Mouse (Mus musculus): Measurements from ENCODE around the gene Smu1.

Gene Smu1

DNA sequence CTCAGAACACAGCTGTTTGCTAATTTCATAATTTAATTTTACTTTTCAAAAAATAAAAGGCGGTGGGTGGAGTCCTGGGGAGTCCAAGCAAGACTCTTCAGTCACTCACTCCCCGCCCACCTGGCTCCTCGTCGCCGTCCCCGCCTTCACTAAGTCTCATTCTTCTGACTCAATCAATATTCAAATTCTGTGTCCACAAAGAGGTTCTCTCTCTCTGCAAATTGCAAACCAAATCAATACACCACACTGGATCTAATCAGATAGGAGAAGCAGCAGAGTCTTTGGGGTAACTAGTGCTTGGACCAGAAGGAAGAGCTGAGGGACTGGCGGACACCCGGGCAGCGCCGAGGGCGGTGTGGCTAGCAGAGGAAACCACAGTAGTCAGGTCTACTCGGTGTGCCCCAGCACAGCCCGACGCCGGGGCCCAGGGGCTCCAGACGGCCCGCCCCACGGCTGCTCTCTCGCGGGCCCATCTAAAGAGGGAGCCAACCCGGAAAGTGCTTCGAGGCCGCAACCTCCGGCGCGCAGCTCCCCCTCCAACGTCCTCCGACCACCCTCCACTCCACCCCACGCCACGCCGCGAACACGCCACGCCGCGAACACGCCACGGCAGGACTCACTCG lies 455 bp downstream of the Smu1 start:
- no peak for DNase-seq (ENCODE audit: low spot score in 2 of 2)

DNA sequence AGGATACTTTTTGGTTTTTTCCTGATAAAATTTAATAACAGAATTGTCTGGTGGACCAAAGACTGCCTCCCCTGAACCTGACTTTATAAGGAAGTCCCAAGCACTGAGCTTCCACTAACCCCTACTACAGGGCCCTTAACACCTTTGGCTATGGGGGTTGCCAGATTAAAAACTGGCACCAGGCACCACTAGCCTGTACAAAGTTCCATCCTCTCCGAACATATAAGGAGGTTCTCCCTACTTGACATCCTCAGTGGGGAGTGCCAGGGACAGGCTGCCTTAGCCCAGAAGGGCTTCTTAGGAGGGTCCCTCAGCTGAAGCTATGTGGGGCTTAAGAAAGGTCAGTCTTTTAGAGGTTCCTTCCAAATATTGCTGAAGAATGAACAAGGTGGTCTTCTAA lies 22.4 kb downstream of the Smu1 start:
- DNase-seq (ENCODE audit: low spot score in 2 of 2), result no peak

DNA sequence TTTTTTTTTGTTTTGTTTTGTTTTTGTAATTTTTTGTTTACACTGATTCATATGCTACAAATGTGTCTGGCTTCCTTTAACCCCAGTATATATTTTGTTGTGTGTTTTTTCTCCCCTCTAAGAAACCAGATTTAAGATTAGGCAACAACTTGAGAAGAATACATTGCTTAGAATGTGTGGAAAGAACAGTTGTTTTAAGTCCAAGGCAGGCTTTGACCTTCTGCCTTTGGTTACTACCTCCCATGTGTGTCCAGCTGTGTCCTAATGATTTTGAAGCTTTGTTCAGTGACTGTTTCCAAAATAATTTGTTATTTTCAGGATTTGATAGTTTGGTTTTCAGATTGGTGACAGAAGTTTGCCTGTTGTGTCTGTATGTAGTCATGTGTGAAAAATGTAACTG lies 26.5 kb downstream of the Smu1 start:
- no peak for DNase-seq (ENCODE audit: low spot score in 2 of 2)

DNA sequence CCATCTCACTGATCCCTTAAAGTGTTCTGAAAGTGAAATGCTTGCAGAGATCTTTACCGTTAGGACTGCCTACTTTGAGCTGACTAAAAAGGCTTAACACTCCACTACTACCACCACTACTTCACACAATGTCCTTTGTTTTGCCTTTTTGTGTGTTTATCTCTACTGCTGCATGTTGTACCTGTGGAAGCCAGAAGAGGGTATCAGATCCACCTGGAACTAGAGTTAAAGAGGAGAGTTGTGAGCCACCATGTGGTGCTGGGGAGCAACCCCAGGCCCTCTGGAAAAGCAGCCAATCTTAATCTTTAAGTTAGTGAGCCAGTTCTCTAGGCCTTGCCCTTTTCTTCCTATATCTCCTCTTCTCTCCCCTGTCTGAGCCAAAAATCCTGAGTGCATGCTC lies 30.5 kb downstream of the Smu1 start:
- DNase-seq (ENCODE audit: low spot score in 2 of 2), result no peak

DNA sequence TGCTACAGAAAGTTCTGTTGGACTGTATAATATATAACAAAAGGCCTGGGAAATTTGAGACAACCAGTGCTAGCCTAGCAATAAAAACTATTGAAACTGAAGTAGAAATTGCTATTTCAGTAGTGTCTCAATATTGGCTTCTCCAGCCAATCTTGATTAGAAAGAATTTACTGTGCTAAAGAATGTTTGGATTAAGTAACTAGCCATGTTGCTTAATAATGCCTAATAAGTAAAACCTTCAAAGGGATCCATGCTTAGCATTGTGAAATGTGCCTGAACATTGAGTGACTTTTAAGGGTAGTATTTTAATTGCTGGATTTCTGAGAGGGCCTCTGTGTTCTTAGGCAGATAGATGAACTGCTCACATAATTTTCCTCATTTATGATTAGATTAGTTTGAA lies 32.2 kb downstream of the Smu1 start:
- no peak for DNase-seq (ENCODE audit: low spot score in 2 of 2)

DNA sequence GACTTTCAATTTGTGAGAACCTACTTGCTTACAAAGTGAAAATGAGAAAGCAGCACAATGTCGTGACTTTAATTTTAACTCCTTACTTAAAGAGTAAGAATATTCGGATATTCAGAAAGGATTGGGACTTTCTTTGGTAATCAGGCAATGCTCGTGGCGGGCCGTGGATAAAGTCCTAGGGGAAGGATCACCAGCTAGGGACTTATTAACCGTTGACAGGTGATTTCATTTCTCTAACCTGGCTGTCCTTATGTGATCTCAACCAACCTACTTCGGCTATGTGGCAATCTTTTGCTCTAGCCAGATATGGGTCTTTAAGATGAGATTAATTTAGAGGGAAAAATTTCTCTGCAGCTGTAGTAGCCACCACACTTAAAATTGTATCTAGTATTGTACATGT lies 32.6 kb downstream of the Smu1 start:
- no peak for DNase-seq (ENCODE audit: low spot score in 2 of 2)

DNA sequence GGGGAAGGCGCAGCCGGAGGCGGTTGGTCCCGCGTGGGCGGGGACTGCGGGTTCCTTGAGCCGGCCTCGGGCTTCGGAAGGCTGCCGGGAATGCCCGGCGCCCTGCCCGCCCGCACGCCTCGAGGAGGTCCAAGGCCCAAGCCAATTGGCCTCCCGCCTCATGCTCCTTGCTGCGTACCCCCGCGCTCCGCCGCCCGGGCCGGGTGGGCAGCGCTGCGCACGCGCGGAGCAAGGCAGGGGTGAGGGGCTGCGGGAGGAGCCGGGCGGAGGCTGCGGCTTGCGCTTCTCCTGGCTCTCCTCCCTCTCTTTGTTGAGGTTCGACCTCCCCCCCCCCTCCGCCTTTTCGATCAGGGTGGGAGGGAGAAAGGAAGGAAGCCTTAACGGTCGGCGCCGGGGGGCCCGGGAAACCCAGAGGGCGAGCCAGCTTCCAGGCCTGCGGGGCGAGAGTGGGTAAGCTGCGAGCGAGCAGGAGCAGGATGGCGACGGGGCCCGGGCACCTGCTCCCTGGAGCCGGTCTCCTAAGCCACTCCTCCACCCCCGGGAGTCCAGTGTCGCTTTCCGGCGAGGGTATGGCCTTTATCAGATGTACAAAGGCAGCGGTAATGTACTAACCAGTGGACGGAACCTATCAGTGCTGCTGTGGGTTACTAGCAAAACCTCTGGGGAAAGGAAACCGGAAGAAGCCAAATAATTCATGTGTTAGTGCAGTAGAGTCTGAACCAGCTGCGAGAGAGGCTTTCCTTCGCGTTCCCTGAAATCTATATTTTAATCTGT lies 34.8 kb downstream of the Smu1 start:
- DNase-seq (ENCODE audit: low spot score in 2 of 2), result peak; percentile 90 to 91

DNA sequence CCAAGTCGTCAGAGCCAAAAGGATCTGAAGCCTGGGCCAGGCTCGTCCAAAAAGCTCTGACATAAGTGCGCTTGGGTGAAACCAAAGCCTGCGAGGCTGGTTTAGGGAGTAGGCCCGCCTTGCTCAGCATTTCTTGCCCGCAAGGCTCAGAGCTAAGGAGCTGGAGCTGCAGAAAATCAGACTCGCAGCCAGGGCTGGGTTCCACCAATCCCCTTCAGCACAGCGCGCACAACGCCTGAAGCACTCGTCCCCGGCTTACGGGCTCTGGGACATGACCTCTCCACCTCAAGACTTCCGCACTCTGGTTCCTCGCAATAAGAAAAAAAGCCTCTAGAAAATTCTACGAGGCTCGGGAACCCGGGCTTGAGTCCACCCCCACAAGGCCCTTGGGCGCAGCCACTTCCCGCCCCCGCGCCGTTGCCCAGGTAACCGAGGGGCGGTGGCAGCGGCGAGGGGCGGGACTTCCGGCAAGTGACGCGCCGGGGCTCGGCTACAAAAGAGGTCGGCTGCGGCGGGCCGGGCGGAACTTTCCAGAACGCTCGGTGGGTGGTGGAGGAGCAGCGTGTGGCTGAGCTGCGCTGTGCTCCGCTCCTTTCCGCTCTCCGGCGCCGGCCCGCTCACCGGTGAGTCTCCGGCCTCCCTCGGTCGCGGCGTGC lies 35.6 kb downstream of the Smu1 start, which contains the start of gene Dnaja1:
Dnaja1 (plus strand) TSS at position 140 of the 656 bp plus-strand sequence.
- DNase-seq (ENCODE audit: low spot score in 2 of 2), result peak; percentile 97 to 98

DNA sequence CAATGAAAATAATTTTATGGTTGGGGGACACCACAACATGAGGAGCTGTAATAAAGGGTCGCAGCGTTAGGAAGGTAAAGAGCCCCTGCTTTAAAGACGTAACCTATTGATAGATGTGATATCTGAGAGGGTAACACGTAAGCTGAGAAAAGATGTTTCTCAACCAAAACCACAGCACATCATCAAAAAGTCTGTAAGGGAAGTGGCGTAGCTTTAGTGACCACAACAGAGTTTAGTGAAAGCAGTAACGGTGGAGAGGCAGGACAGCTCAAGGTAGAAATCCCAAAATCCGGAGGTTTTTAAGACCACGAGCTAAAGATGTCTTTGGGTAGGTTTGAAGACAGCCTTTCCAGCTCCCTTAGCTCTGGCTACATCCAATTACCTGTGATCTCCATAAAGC lies 36.8 kb downstream of the Smu1 start:
- no peak for DNase-seq (ENCODE audit: low spot score in 2 of 2)

DNA sequence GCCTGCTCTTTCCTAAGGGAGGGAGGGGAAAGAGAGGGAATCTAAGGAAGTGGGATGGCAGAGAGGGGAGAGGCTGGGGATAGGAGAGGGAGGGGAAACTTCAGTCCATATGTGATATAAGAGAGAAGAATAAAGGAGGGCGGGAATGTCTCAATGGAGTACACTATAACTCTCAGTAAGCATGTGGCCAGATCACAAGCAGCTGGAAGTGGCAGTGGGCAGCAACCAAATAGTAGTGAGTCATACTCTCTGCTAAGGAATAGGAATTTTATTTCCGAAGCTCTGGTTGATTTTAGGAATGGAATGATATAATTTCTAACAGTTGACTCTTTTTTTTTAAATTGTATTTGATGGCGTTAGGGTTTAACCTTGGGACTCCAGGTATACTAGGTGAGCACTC lies 40.6 kb downstream of the Smu1 start:
- DNase-seq (ENCODE audit: low spot score in 2 of 2), result no peak

DNA sequence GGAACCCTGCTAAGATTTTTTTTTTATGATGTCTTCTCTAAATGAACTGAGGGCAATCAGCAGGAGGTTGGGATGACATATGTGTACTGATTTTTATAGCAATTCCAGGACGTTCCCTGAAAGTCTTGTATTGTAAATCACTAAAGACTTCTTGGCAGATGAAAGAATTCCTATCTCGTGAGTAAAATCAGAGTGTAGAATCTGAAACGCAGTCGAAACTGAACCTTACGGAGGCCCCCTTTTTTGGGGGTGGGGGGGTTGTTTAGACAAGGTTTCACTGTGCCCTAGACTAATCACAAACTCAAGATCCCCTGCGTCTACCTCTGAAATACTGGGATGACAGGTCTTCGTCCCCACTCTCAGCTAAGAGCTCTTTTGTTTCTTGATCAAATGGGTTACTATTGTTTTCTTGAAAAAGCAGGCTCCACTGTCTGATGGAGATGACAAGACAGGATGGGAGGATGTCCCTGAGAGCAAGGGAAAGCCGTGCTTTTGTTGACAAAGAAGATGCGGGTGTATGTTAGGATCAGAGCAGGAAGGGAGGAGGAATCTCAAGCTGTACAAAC lies 53.9 kb downstream of the Smu1 start:
- no peak for DNase-seq (ENCODE audit: low spot score in 2 of 2)

DNA sequence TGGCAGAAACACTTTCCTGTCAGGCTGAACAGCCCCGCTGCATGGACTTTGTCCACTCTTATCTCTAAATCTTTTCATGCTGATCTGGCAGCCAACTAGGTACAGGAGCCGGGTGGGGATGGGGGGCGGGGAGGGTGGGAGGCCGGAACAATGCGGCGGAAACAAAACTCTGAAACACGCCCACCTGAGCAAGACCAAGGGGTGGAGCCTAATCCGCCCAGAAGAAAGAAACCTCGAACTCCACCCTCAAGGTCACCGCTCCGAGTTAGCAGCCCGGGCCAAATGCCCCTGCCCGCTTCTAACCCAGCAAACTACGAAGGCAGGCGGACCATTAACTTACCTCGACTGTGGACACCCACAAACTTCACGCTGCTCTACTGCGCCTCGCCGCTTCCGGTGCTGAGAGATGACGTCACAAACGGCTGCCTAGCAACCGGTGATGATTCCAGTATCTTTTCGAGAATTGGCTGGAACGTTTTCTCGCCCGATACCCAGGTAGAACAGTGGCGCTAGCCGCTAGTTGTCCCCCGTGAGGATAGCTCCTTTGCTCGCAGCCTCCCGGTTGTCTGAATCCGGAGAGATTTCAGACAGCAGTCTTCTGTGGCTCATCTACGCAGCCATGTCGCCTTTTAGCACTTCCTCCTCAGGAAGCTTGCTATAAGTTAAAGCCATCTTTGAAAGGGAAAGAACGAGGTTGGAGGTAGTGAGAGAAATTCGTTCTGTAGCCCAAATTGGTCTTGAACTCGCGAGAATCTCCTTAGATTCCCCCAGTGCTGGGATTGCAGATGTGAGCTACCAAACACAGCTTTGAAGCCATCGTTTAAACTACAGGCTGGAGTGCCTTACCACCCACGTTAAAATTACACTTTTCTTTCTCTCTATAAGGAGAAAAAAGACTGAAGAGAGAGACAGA lies 54.7 kb downstream of the Smu1 start, which contains the start of gene Aptx:
Aptx (minus strand) TSS at position 398 of the 913 bp plus-strand sequence.
- peak; percentile 97 to 98 for DNase-seq (ENCODE audit: low spot score in 2 of 2)

DNA sequence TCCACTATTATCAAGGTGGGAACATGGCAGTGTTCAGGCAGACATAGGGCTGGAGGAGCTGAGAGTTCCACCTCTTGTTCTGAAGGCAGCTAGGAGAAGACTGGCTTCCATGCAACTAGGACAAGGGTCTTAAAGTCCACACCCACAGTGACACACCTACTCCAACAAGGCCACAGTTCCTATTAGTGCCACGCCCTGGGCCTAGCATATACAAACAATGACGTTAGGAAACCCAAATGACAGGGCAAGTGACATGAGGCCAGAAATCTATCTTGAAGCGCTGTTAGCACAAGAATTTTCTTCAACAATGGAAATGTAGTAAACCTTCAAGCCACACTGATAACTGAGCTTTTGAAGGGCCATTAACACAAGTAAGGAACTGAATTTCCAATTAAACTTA lies 55.9 kb downstream of the Smu1 start:
- DNase-seq (ENCODE audit: low spot score in 2 of 2), result no peak

DNA sequence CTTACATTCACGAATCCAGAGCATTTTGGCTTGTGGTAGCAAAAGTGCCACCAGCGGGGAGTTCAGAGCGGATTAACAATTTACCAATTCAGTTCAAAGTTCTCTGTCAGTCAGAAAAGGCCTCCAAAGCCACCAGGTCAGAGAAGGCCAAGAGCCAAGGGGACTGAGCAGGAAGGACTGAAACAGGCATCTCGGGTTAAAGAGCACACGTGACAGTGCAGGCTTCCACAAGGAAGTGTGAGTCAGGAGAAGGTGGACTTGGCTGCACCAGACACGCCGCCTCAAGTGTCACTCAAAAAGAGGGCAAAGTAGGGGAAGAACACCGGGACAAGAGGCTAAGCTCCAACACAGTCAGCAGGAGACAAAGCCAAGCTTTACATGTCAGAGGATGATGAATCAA lies 57.5 kb downstream of the Smu1 start:
- DNase-seq (ENCODE audit: low spot score in 2 of 2), result no peak

DNA sequence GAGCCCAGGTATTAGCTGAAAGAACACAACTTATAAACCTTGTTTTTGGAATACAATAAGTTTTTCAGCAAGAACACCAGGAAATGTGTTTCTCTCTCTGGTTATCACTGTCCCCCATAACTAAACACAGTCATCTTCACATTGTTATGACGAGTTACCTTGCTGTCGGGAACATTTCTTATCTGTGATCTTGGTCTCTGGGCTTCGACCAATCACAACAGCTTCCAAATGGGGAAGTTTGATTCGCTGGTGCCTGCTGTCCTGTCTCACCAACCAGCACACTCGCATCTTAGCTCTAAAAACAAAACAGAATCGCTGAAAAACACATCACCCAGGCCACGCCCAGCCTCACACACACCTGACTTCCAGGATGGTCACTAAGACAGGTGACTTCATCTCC lies 60.7 kb downstream of the Smu1 start:
- DNase-seq (ENCODE audit: low spot score in 2 of 2), result no peak

DNA sequence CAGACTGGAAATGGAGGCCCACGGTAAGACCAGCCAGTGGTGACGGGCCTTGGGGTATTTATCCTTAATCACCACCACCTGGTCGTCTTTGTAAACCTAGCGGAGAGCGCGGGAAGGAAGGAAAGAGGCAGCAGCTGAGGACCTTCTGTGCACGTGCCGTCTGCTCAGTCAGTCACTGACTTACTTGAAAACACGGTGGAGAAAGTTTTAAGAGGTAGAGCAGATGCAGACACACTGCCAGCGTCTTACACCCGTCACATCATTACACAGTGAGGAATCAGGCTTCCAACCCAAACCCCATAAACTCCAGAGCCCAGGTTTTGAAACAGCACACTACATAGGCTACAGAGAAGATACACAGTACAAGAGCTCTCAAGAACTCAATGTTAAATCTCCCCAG lies 66.6 kb downstream of the Smu1 start:
- no peak for DNase-seq (ENCODE audit: low spot score in 2 of 2)
